Mouse (Mus musculus) neural tube, embryonic 11.5 days (tissue): ENCODE measurements around the gene Srrm2. TPM values are rescaled to one million over a fixed set of nuclear protein-coding genes. Genes with fewer than 3 reads are reported as not detected.
A peak's percentile ranks its signal among the peaks of the same experiment; 100 is the strongest.

Experiments
- ATAC-seq: fragments of 200-750 bp; cut with Nextera tagmentation; 2 replicates; pipeline ENCODE4 v1.8.0; 2017; ENCODE audit warnings: moderate number of reproducible peaks, mild to moderate bottlenecking, moderate TSS enrichment, moderate library complexity; ENCODE audit not compliant: insufficient read depth, low FRiP score, low TSS enrichment
- DNase-seq: peaks from one replicate; pipeline ENCODE4 v3.0.0-alpha.2; 2015; ENCODE audit warnings: low spot score
- H3K27ac ChIP-seq: fragments of 300-500 bp; sonication (generic); 2 replicates; pipeline ENCODE4 v1.5.1; 2014; ENCODE audit warnings: low read depth, mild to moderate bottlenecking, low read length
- H3K27me3 ChIP-seq: fragments of 300-500 bp; sonication (generic); 2 replicates; pipeline ENCODE4 v1.6.1; 2014; ENCODE audit warnings: mild to moderate bottlenecking, low read length, mixed read lengths; ENCODE audit not compliant: control insufficient read depth, insufficient read depth
- H3K36me3 ChIP-seq: fragments of 300-500 bp; sonication (generic); 2 replicates; pipeline ENCODE4 v1.6.1; 2014; ENCODE audit warnings: mild to moderate bottlenecking, low read length, moderate library complexity, mixed read lengths; ENCODE audit not compliant: control insufficient read depth, insufficient read depth
- H3K4me1 ChIP-seq: fragments of 300-500 bp; sonication (generic); 2 replicates; pipeline ENCODE4 v1.6.1; 2014; ENCODE audit warnings: low read length, mixed read lengths; ENCODE audit not compliant: control insufficient read depth, insufficient read depth
- H3K4me2 ChIP-seq: fragments of 300-500 bp; sonication (generic); 2 replicates; pipeline ENCODE4 v1.6.1; 2014; ENCODE audit warnings: low read depth, mild to moderate bottlenecking, moderate library complexity
- H3K4me3 ChIP-seq: fragments of 300-500 bp; sonication (generic); 2 replicates; pipeline ENCODE4 v1.5.1; 2014; ENCODE audit warnings: low read depth, low read length
- H3K9ac ChIP-seq: fragments of 300-500 bp; sonication (generic); 2 replicates; pipeline ENCODE4 v1.6.1; 2014; ENCODE audit warnings: mild to moderate bottlenecking, low read length
- H3K9me3 ChIP-seq: fragments of 300-500 bp; sonication (generic); 2 replicates; pipeline ENCODE4 v1.6.1; 2016; ENCODE audit warnings: low read length; ENCODE audit not compliant: control insufficient read depth
- WGBS: fragments of 180-500 bp; shearing (Covaris S2); extraction: QIAGEN DNeasy Blood & Tissue Kit; methylation state at CpG from one replicate; pipeline ENCODE4 v1.1.7; 2014; 5-methylcytosine and 5-hydroxymethylcytosine counted together
- polyA plus RNA-seq: library from polyadenylated mRNA; unstranded; fragments of >200 nt; fragmentation: Nextera tagmentation; extraction: Ambion mirVana; gene quantifications from 2 replicates; pipeline ENCODE4 v1.2.1, GENCODE M21; 2014

Srrm2 gene
- polyA plus RNA-seq, 1 experiment from 2014 or later, result 399 TPM

DNA sequence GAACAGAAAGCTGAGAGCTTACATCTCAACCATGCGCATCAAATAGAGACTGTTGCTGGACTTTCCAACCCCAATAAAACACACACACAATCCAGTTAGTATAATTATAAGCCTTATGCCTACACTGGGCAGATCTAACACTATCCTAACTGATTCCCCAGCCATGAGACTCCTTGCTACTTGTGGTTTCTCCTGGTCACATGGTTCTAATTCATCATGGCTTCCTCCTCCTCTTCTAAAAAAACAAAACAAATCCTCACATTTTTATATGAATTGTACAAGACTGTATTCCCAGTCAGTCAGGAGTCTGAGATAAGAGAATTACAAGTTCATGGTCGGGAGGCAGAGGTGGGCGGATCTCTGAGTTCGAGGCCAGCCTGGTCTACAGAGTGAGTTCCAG is 1.4 kb upstream of the Srrm2 start:
- Histone ChIP-seq H3K9ac (no peak overlapping the region), H3K4me1 (peaks cover 8% of the 10 kb centered on the region; the same call in 1 of the 2 replicates), H3K9me3 (no peaks in the 10 kb centered on the region), H3K4me3 (no peak overlapping the region), H3K27ac (no peak overlapping the region), H3K4me2 (no peak overlapping the region), H3K27me3 (no peaks in the 10 kb centered on the region), H3K36me3 (no peaks in the 10 kb centered on the region)
- no peak for DNase-seq
- WGBS, result 90% methylated on average over 4 of the region's 4 CpGs
- ATAC-seq, result no peak

DNA sequence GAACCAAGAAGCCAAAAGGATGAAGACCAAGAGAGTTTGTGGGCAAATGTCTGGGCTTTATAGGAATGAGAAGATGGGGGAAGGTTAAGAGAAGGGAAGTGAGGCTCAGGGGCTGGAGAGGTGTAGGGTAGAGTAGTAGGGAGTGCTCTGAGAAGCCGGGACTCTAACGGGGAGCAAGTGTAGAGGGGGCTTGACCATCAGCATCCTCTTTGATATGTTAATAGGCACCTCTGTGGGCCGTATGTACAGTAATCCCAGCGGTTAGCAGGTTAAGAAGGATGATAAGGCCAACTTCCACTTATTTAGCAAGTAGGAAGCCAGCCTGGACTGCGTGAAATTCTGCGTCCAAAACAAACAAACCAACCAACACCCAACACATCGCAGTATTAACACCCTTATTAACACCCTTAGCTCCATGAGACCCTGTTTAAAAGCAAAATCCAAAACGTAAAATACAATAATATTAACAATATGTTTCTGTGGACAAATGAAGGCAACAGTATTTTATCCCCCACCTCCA is 523 bp upstream of the Srrm2 start:
- DNase-seq (no peak), ATAC-seq (no peak)
- Histone ChIP-seq H3K4me1 (peaks cover 8% of the 10 kb centered on the region; the same call in 1 of the 2 replicates), H3K27me3 (no peaks in the 10 kb centered on the region), H3K36me3 (no peaks in the 10 kb centered on the region), H3K4me3 (peak overlapping the region; percentile 34), H3K4me2 (peak overlapping the region; percentile 73), H3K9me3 (no peaks in the 10 kb centered on the region), H3K27ac (peak overlapping the region; percentile 86), H3K9ac (peak overlapping the region; percentile 89)
- 12% methylated on average over 8 of the region's 8 CpGs for WGBS

DNA sequence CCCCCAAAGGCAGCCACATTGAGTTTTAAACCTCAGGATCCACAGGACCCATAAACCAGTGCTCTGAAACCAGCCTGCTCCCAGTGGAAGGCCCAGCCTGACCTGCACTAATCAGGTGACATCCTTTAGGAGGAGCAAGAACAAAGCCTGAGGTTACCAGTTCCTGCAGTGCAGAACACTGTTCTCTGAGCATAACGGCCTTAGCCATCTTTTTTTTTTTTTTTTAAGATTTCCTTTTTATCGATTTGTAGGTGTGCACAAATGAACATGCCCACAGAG is 686 bp downstream of the Srrm2 start:
- Histone ChIP-seq H3K36me3 (no peaks in the 10 kb centered on the region), H3K9ac (peak overlapping the region; percentile 89), H3K9me3 (no peaks in the 10 kb centered on the region), H3K27me3 (no peaks in the 10 kb centered on the region), H3K4me3 (peak overlapping the region; percentile 34; the same call in 1 of the 2 replicates), H3K27ac (peak overlapping the region; percentile 86), H3K4me2 (peak overlapping the region; percentile 73), H3K4me1 (peaks cover 4% of the 10 kb centered on the region; the same call in 1 of the 2 replicates)
- no peak for ATAC-seq
- no peak for DNase-seq
- 55% methylated on average over 2 of the region's 2 CpGs for WGBS

DNA sequence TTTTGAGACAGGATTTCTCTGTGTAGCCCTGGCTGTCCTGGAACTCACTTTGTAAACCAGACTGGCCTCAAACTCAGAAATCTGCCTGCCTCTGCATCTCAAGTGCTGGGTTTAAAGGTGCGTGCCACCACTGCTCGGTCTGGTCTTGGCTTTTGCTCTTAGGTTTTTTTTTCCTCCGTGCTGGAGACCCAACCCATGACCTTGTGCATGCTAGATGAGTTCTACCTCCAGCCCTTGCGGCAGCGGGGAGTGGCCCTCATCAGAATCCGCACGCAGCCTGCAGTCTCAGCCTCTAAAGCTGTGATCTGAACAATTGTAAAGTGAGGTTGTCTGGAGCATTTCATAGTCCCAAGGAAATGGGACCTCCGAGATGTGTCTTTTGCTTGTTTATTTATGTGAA is 5.0 kb downstream of the Srrm2 start:
- ATAC-seq, result no peak
- no peak overlapping the region for H3K4me2 ChIP-seq

DNA sequence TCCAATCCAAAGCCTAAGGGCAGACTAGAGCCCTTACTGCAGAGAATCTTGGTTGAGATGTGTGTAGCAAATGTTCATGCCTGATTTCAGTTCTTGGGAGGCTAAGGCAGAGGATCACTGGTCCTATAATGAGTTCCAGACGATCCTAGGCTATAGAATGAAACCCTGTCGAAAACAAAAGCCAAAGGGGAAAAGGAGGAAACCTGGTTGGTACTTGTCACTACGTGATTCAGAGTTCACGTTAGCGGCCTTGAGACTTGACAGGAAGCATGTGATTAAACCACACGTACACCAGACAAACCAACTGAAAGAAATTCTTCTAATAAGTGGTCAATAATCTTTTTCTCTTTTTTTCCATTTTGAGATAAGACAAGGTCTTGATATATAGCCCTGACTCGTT is 7.0 kb downstream of the Srrm2 start:
- no peak for ATAC-seq
- no peak for DNase-seq
- Histone ChIP-seq H3K36me3 (no peaks in the 10 kb centered on the region), H3K4me2 (no peak overlapping the region), H3K4me3 (no peak overlapping the region), H3K9ac (no peak overlapping the region), H3K9me3 (no peaks in the 10 kb centered on the region), H3K27ac (no peak overlapping the region), H3K27me3 (no peaks in the 10 kb centered on the region), H3K4me1 (no peaks in the 10 kb centered on the region)
- WGBS, result 74% methylated on average over 7 of the region's 7 CpGs

More for the DNA sequence above, 5.0 kb downstream of the Srrm2 start:
- WGBS, result 95% methylated on average over 8 of the region's 8 CpGs
- peaks cover 4% of the 10 kb centered on the region; the same call in 1 of the 2 replicates for H3K4me1 ChIP-seq
- H3K9me3 ChIP-seq, result no peaks in the 10 kb centered on the region
- no peak overlapping the region for H3K27ac ChIP-seq
- H3K27me3 ChIP-seq, result no peaks in the 10 kb centered on the region
- H3K9ac ChIP-seq, result no peak overlapping the region
- H3K36me3 ChIP-seq, result no peaks in the 10 kb centered on the region
- DNase-seq, result no peak
- H3K4me3 ChIP-seq, result no peak overlapping the region

DNA sequence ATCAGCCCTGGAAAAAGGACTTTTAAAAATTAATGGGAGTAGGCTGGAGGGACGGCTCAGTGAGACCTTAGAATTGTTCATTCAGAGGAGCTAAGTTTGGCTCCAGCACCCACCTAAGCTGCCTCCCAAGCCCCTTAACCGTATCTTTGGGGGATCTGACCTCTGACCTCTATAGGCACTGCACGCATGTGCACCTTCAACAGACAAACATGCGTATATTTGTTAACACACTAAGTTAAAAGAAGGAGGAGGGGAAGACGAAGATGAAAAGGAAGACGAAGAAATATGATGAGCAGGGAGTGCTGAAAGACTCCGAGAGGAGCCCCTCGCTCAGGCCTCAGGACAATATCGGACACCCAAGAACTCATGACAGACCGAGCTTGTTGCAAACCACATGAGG is 11.3 kb downstream of the Srrm2 start:
- no peak overlapping the region for H3K9ac ChIP-seq
- peaks cover 9% of the 10 kb centered on the region; the same call in 1 of the 2 replicates for H3K4me1 ChIP-seq
- no peak overlapping the region for H3K4me3 ChIP-seq
- DNase-seq (no peak), ATAC-seq (no peak)
- no peaks in the 10 kb centered on the region for H3K9me3 ChIP-seq
- no peaks in the 10 kb centered on the region for H3K36me3 ChIP-seq
- no peak overlapping the region for H3K27ac ChIP-seq
- 93% methylated on average over 10 of the region's 10 CpGs for WGBS
- no peaks in the 10 kb centered on the region for H3K27me3 ChIP-seq
- H3K4me2 ChIP-seq, result no peak overlapping the region

DNA sequence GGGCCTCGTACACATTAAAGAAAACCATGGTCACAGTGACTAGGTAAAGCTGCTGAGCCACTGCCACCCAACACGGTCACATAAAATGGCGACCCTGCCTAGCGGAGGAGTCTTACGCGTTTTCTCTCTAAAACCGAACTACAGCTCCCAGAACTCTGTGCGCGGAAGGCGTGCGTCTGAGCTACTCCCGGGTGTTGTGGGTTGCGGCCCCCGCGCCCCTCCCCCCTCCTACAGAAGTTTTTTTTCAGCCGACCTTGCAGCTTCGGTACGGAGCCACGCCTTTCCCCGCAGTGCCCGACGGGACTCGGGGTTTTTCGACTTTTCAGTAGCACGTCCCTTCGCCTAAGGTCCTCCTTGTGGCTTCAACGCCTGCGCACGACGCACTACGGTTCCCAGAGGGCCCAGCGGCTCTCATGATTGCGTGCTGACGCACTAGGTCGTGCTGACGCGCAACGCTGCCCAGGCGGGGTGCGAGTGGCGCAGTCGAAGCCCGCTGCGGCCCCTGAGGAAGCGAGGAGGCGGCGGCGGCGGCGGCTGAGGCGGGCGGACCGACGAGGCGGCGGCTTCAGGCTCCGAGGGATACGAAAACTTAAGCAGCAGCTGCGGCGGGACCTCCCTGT is 12.5 kb downstream of the Srrm2 start:
- Histone ChIP-seq H3K27me3 (no peaks in the 10 kb centered on the region), H3K9ac (peak overlapping the region; percentile 78), H3K4me1 (peaks cover 9% of the 10 kb centered on the region; the same call in 1 of the 2 replicates), H3K4me2 (peak overlapping the region; percentile 56), H3K27ac (peak overlapping the region; percentile 95), H3K9me3 (no peaks in the 10 kb centered on the region), H3K36me3 (peaks cover under 1% of the 10 kb centered on the region; the same call in 1 of the 2 replicates), H3K4me3 (peak overlapping the region; percentile 64)
- DNase-seq, result peak; percentile 98
- peak; percentile 99 for ATAC-seq
- under 1% methylated on average over 58 of the region's 60 CpGs for WGBS

DNA sequence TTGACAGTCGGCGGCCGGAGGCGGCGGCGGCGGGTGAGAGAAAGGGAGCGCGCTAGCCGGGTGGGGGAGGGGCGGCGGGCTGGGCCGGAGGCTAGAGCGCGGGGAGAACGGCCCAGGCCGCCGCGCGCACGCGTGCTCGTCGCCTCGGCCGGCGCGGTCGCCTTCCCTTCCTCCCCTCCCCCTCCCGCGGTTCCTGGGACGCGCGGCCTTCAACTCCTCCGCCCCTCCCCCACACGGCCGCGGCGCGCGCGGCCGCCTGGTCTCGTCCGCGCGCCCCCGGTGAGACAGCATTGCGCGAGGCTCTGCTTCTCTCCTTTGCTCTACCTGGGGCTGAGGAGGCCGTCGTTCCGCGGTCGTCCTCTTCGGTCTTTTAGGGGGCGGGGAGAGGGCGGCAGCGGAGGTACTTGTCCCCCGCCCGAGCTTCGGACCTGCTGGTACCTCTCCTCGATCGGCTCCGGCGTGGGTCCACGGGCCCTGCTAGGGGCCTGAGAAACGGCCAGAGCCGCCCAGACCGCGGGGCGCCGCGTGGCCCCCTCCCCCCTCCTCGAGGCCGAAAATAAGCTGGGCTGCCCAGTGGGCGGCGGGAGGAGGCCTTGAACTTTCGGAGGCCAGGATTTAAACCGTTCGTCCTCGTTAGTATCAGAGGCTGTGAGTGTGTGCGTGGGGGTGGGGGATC is 13.2 kb downstream of the Srrm2 start:
- peak overlapping the region; percentile 82 for H3K4me2 ChIP-seq

More for the DNA sequence above, 13.2 kb downstream of the Srrm2 start:
- Histone ChIP-seq H3K27ac (peak overlapping the region; percentile 95), H3K4me3 (peak overlapping the region; percentile 64), H3K36me3 (peaks cover 6% of the 10 kb centered on the region), H3K9ac (peak overlapping the region; percentile 78), H3K27me3 (no peaks in the 10 kb centered on the region), H3K9me3 (no peaks in the 10 kb centered on the region), H3K4me1 (peaks cover 9% of the 10 kb centered on the region; the same call in 1 of the 2 replicates)
- ATAC-seq (peak; percentile 54), DNase-seq (peak; percentile 93)
- WGBS, result under 1% methylated on average over 60 of the region's 83 CpGs
